Mouse (Mus musculus) layer of hippocampus, adult 6 months (tissue): ENCODE results near the gene Egfl7. TPM values are rescaled to one million over a fixed set of nuclear protein-coding genes. Genes with fewer than 3 reads are reported as not detected.

Experiments used
- long read RNA-seq, 2 experiments: library from polyadenylated mRNA; unstranded; transcript quantifications; one replicate each; pipeline ENCODE4 v2.0.0; 2019 to 2020
- microRNA-seq: library from miRNA; unstranded; fragments of <30 nt; microRNA quantifications from one replicate; pipeline ENCODE4 v1.2.0, GENCODE M21; 2020
- polyA plus RNA-seq: library from polyadenylated mRNA; unstranded; fragments of <200 nt; fragmentation: Nextera tagmentation; gene quantifications from 2 replicates; pipeline ENCODE4 v1.2.3, GENCODE M21; 2021

The Egfl7 gene
- 86.2 and 102 TPM in 2 replicates for polyA plus RNA-seq
- long read RNA-seq, experiment 1, transcript Egfl7-216 (9 exons, 1,163 nt), result major isoform, 32 of 109 reads
- long read RNA-seq, experiment 1, transcript Egfl7-202 (10 exons, 1,372 nt), result minor isoform, 20 of 109 reads
- long read RNA-seq, experiment 1, partial matches to known transcripts, result 18 of 109 reads
- long read RNA-seq, experiment 1, other reads (novel, unspliced or antisense), result 37 of 109 reads
- long read RNA-seq, experiment 2, transcript Egfl7-216 (9 exons, 1,163 nt), result minor isoform, 20 of 128 reads
- long read RNA-seq, experiment 2, transcript Egfl7-202 (10 exons, 1,372 nt), result major isoform, 47 of 128 reads
- long read RNA-seq, experiment 2, partial matches to known transcripts, result 9 of 128 reads
- long read RNA-seq, experiment 2, other reads (novel, unspliced or antisense), result 50 of 128 reads

GRCm38 (mm10) chr2:26579714-26580113 lies at the start of gene Egfl7:
Gene Egfl7, plus strand, starts transcription at chr2:26580014.

DNA sequence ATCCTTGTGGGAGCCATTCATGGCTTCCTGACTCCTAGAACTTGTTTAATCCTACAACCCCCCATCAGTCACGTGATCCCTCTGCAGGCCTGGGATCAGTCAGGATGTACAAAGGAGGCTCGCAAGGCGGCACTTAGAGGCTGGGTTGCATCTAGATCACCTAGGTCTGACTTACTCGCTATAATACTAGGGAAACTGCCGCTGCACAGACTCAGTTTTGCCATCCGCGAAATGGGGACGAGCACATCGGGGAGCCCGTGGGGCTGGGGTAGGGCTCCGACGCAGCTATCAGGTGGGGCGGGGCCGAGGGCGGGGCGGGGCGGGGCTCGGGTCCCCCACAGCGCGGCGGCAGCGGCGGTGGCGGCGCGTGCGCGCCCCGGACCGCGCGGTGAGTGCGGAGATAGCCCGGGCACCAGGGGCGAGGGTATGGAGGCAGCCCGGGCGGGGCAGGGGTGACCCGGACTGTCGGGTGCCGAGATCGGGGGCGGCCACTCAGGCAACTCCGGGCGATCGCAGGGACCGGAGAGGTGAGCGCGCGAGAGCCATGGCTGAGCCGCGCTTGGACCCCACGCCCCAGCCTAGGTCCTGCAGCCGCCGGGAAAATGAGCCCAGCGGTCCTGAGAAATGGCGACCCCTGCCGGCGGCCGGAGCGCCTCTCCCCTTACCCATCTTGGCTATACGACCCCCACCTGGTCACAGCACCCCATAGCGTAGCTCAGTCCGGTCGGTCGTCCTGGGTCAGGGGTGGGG lies 6.7 kb downstream of the Egfl7 start, which contains the start of gene Gm20532:
Gm20532 (plus strand) TSS at position 346 of the 750 bp plus-strand sequence.

DNA sequence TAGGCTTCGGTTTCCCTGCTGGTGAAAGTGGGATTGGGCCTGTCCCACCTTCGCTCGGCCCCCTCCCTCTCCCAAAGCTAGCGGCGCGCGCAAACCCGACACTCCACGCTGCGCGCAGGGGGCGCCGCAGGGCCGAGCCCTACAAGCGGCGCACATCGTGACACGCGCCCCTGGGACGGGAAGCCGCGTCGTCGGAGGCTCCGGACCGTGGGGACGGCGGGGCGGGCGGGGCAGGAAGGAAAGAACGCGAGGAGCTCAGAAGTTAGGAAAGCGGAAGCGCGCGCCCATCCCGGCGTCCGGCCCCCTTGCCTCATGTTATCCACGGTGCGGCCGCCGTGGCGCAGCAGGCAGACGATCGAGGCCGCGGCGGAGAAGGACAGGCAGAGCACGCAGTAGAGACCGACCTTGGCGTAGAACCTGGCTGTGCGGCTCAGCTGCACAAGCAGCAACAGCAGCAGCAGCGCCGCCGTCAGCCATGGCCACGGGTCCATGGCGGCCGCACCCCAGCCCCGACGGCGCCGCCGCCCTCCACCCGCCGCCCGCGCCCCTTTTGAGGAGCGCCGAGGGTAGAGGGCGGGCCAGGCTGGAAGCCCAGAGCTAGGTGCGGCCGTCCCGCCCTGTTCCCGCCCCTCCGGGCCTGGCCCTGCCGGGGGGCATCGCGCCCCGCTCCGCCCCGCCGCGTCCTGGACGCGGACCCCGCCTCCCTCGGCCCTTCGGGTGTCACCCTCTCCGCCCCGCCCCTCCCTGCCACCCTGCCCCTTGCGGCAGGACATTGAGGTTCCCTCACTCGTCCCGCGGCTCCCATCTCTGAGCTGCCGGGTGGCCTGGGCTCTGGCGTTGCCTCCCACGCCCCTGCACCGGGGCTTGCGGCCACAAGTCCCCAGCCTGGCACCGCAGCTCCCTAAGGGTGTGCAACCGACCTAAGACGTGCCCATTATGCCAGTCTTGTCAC lies 24.2 kb downstream of the Egfl7 start, which contains the start of gene Agpat2:
Agpat2 (minus strand) TSS at position 698 of the 952 bp plus-strand sequence.

GRCm38 (mm10) chr2:26627921-26628739 lies 48.3 kb downstream of the Egfl7 start, which contains the start of gene Fam69b:
Gene Fam69b, plus strand, starts transcription at chr2:26628457.

Small RNAs within 50 kb of the gene (microRNA-seq; reads per million reads assigned to microRNA genes)
- 0.64 reads per million for gene Mir126a
- gene Mir126b, result not detected

Other genes with a start within 250 kb of the Egfl7 start
- 47.9 and 49.6 TPM in 2 replicates for gene Dnlz, start 227.9 kb upstream of the Egfl7 start, polyA plus RNA-seq
- 0.65 and 0.67 TPM in 2 replicates for gene Card9, start 219.1 kb upstream of the Egfl7 start, polyA plus RNA-seq
- 5.3 and 5.5 TPM in 2 replicates for gene Snapc4, start 199.4 kb upstream of the Egfl7 start, polyA plus RNA-seq
- 66.4 and 77.0 TPM in 2 replicates for gene Entr1, start 190.7 kb upstream of the Egfl7 start, polyA plus RNA-seq
- gene Pmpca, start 190.7 kb upstream of the Egfl7 start, polyA plus RNA-seq, result 47.8 and 57.9 TPM in 2 replicates
- 4.2 and 4.4 TPM in 2 replicates for gene Inpp5e, start 170.8 kb upstream of the Egfl7 start, polyA plus RNA-seq
- gene Sec16a, start 134.8 kb upstream of the Egfl7 start, polyA plus RNA-seq, result 11.0 TPM in 2 replicates
- 7.5 and 7.7 TPM in 2 replicates for gene Notch1, start 63.4 kb upstream of the Egfl7 start, polyA plus RNA-seq
- gene Gm20532, start 6.6 kb downstream of the Egfl7 start, polyA plus RNA-seq, result not detected in 2 replicates
- 1.4 and 1.9 TPM in 2 replicates for gene Agpat2, start 24.4 kb downstream of the Egfl7 start, polyA plus RNA-seq
- gene Fam69b, start 48.4 kb downstream of the Egfl7 start, polyA plus RNA-seq, result 58.7 and 61.4 TPM in 2 replicates
- not detected in 2 replicates for gene Lcn4, start 91.3 kb downstream of the Egfl7 start, polyA plus RNA-seq